Mouse (Mus musculus): ENCODE results near the gene Krt76. TPM values are rescaled to one million over a fixed set of nuclear protein-coding genes. Genes with fewer than 3 reads are reported as not detected.

Krt76 gene
- polyA plus RNA-seq (2012; rRNA removed), result not detected in 2 replicates

DNA sequence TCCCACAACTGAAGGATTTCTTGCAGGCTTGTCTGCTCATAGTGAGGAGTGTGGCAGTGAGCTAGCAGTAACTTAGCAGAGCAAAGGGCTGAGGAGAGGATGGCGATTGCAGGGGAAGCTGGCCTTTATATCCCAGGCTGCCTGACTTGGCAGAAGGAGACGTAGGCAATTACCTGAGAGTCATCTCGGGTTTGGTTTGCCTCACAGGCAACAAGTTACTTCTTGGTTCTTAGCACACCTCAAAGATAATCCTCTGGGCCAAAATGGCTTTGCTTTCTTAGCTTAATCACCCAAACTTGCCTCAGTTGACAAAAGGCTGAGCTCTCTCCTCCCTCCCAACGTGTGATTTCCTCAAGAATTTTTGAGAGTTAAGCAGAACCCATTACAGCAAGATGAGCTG lies at the start of gene Krt76:
TSS of gene Krt76 (minus strand) at position 101 of the 400 bp plus-strand sequence.
- no peak for DNase-seq (ENCODE audit: extremely low spot score in 1 of 2, low spot score in 1 of 2)

DNA sequence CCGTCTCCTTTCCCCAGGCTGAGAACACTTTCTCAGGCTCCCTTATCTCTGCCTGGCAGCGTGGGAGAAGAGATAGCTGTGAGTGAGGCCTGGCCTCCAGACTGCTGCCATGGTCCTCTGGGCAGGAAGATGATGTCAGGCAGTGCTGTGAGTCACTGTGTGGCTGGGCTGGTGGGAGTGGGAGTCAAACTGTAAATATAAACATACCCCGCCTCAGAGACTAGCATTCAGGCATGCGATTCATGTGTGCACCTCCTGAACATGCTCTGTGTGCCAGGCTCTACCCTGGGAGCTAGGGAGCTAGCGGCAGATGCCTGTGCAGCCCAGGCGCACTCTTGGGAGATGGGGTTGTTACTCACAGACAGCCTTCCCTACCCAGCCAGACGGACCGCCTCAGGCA lies 49.2 kb upstream of the Krt76 start:
- peak in 1 of 2 experiments; percentile 13 for DNase-seq (ENCODE audit: extremely low spot score in 1 of 2, low spot score in 1 of 2)

DNA sequence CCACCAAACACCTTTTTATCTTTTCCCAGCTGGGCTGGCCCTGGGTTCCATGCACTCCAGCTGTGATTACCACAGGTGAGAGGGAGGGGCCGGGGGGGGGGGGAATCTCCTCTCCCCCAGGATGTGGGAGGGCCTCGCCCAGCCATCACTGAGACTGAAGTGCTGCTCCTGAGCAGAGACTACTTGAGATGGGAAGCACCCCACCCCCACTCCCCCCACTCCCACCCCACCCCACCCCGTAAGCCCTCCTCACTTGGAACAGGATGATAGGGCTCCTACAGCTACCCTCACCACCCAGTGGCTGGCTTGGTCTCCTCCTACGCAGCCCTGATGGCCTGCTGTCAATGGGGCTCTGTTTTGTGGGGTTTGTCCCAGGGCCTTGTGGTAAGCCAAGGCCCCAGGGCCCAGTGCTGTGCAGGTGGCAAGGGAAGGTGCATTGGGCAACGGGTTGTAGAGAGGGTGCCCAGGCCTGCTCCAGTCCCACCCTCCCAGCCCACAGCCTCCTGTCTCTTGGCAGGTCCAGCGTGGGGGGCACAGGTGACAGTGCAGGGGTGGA lies 47.6 kb upstream of the Krt76 start, which contains the start of gene Krt79:
TSS of gene Krt79 (minus strand) at position 51 of the 556 bp plus-strand sequence.
- DNase-seq (ENCODE audit: extremely low spot score in 1 of 2, low spot score in 1 of 2), result no peak

DNA sequence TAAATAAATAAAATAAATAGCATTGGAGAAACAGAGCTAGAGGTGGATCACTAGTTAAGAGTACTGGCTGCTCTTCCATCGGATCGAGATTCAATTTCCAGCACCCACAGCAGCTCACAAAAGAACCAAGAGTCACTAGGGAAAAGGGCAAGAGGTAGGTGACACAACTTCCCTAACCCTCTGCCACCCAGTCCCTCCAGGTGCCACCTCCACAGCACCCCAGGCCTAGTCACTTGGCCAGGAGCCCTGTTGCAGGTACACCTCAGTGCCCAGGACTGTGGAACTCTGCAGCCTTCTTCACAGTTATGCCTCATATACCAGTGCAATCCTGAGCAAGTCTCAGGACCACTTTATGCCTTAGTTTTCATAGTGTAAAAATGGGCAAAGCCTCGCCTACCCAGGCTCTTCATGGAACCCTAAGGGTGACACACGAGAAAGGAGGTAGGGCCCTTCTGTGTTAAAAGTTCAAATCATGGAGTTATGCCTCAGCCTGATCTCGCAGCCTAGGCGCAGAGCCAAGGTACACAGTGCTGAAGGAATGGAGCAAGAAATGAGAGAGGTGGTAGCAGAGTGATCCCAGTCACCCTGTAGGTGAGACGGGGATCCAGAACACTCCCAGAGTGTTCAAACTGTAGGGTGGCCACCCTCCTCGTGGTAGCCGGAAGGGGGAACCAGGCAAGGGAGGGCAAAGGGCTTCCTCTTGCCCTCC lies 46.0 kb upstream of the Krt76 start:
- no peak for DNase-seq (ENCODE audit: extremely low spot score in 1 of 2, low spot score in 1 of 2)

DNA sequence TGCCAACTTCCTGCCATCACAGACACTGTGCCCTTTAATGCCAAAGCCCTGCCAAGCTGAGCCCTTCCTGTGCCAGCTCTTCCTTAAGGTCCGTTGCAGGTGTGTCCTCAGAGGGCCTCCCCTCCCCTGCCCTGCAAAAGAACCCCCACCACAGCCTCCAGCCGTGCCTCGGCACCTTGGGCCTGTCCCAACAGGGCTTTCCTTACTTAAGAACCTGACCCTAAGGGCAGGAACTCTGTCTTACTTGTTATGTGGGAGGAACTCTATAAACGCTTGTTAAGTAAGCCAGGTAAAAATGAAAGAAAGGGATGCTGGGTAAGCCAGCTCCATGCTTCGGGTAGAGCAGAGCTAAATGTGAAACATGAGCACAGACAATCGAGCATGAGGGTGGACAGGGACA lies 40.3 kb upstream of the Krt76 start:
- DNase-seq (ENCODE audit: extremely low spot score in 1 of 2, low spot score in 1 of 2), result no peak

DNA sequence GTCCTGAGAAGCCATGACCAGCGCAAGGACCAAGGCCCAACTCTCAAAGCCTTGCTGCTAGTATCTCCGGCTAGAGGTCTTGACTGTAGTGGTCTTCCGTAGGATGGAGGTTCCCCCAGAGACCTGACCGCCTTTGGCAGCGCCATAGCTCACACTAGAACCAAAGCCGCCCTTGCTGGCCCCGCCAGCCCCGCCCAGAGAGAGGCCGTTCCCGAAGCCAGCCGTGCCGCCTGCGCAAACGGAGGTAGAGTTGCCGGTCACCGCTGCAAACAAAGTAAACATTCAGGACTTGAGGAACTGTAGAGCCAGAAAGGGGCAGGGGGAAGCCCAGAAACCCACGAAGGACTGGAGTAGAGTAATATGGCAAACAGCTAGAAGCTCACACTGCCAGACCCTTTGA lies 36.9 kb upstream of the Krt76 start:
- no peak for DNase-seq (ENCODE audit: extremely low spot score in 1 of 2, low spot score in 1 of 2)

DNA sequence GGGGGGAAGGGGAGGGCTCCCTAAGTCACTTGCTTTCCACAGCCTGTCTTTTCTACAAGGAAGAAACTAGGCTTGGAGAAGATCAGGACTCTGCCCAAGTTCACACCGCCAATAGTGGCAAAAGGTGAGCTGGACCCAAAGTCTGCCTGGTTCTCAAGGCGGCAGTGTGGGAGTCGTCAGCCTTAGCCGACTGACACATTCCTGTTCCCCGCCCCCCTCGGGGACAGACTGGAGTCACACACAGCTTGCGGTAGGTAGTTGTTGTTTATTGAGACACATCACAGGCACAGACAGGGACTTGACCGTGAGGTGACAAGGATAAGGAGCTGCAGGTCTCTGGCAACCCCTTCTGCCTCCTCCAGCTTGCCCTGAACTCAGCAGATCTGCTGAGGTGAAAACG lies 36.4 kb upstream of the Krt76 start:
- DNase-seq (ENCODE audit: extremely low spot score in 1 of 2, low spot score in 1 of 2), result no peak

DNA sequence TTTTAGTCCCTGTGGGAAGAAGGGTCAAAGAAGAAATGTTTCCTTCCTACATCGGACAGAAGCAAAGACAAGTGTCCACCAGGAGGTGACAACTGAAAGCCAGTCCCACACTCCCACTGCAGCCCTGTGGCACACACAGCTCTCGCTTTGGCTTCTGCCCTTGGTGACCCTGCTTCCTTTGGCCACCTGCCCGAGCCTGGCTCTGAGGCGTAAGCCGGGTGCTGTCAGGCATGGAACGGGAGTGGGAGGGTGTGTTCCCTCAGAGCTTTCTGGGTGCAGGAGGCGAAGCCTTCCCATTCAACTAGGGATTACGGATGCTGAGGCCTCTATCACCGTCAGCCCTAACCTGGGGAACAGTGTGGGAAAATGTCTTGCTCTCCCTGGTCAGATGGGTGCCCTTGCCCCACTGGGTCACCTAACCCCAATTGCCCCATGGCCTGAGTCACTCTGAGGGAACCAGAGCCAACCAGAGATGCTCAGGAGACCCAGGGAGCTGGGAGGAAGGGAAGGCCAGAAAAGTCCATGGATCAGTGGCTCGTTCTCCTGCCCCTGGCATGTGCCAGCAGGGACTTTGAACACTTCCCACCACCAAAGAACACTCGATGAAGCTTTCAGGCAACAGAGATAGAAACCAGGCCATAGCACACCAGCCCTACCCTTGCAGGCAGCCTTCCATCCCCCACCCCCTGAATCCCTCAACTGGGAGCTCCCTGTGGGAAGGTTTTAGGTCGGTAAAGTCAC lies 34.8 kb upstream of the Krt76 start:
- no peak for DNase-seq (ENCODE audit: extremely low spot score in 1 of 2, low spot score in 1 of 2)

DNA sequence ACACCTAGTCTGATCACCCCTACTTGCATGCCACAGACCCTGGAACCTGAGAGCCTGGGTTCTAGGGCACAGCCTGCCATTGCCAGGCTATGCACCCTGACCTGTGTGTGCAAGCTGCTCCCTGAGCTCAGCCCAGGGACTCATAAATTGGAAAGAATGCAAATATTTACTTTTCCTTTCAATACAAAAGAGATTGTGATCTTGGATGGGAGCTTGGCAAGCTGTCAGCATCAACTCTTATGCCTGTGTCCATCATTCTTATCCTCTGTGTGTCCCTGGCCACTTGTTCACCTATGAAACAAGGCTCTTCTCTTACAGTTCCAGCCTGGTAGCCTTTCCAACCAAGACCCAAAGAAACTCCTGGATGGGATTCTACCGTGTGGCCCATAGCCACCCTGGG lies 32.3 kb upstream of the Krt76 start:
- DNase-seq (ENCODE audit: extremely low spot score in 1 of 2, low spot score in 1 of 2), result no peak

DNA sequence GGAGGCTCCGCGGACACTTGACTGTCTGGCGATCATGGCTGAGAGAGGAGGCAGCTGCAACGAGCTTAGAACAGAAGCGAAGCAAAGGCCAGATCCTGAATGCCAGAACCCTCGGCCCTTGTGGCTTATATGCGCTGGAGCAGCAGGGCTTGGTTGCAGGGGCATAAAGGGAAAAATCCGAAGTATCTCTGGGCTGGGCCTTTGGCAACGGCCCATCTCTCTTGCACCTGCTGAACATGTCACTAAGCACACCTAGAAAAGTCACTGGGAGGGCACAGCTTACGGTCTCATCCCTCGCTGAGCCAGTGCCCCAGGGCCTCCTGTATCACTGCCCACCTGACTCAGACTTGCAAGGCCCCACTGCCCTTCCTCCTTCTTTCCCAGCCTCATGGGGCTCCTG lies 31.9 kb upstream of the Krt76 start, which contains the start of gene Krt4:
TSS of gene Krt4 (minus strand) at position 101 of the 400 bp plus-strand sequence.
- DNase-seq (ENCODE audit: extremely low spot score in 1 of 2, low spot score in 1 of 2), result no peak

DNA sequence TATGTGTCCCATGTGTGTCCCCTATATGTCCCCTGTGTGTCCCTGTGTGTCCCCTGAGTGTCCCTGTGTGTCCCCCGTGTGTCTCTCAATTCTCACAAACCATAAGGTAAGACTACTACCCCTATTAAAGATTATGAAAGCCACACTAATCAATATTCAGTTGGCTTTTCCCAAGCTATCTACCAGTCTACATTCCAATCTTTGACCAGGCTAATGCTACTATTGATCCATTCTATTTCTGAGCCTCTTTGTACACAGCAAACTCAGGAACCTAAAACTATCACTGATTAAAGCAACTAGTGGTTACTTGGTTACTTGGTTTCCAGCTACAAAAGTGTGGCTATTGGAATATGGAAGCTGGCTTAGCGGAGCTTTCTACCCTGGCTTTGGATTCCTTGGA lies 29.6 kb upstream of the Krt76 start:
- no peak for DNase-seq (ENCODE audit: extremely low spot score in 1 of 2, low spot score in 1 of 2)

DNA sequence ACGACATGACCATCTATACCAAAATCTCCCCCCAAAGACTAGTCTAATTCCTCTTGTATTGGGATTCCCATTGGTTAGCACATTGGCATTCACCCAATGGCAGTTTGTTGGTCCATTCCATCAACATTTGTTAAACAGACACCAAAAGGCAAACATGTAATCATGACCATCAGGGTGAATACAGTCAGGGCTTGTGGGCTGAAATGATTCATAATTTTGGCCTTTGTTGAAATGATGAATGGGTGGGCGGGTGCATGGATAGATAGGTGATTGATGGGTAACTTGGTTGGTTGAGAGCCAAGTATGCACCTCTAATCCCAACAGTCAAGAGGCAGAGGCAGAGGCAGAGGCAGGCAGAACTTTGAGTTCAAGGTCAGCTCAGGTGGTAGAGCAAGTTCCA lies 23.4 kb upstream of the Krt76 start:
- no peak for DNase-seq (ENCODE audit: extremely low spot score in 1 of 2, low spot score in 1 of 2)

DNA sequence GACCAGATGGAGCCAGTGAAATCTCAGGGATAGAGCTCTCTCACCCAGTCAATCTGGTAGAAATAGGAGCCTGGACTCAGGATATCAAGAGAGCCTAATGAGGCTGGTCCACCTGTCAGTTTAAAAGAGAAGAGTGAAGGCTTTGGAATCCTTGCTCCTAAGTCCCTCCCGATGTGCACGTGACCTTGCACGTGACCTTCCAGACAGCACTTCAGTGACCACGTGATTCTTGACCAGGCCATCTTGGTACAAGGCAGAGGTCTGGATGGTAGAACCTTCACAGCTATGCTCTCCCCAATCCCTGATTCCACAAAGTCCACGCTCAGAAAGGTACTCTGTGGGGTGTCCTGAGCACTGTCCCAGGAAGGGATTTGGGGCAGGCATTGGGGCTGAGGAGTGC lies 12.1 kb upstream of the Krt76 start:
- no peak for DNase-seq (ENCODE audit: extremely low spot score in 1 of 2, low spot score in 1 of 2)

DNA sequence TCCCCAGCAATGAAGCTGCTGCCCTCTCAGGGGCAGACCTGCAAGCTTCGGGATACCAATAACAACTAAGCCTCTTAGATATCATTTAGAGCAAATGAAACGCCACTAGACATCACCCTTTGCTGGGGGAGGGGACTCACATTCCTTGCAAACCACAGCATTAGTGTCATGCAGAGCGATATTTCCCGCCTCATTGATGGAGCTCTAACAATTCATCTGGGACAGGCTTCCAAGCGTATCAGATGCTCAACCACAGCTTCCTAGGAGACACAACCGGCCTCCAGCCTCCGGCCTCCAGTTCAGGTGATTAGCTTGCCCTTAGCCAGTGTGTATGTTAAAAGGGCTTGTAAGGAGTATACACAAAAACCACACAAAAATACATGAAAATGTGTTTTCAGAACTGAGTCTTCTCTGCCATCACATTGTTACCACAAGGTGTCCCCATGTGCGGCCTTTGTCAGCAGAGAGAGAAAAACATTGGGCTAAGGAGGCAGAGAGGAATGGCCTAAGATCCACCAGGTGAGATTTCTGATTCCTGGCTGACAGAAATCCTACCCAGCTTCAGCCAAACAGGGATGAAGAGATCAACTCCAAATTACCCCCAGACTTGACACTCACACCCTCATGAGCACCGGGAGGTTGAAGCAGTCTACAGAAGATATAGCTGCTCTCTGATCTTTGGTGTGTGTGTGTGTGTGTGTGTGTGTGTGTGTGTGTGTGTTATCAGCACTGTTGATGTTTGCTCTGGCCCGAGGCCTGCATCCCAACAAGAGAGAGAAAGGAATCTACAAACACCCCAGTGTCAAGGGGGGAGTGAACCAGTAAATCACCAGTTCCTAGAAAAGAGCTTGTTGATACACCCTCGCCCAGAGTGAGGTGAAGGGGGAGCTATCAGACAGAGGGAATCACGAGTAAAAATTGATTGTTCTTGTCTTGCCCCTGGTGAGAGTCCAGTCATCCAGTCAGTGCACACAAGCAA lies 9.7 kb upstream of the Krt76 start:
- DNase-seq (ENCODE audit: extremely low spot score in 1 of 2, low spot score in 1 of 2), result no peak

DNA sequence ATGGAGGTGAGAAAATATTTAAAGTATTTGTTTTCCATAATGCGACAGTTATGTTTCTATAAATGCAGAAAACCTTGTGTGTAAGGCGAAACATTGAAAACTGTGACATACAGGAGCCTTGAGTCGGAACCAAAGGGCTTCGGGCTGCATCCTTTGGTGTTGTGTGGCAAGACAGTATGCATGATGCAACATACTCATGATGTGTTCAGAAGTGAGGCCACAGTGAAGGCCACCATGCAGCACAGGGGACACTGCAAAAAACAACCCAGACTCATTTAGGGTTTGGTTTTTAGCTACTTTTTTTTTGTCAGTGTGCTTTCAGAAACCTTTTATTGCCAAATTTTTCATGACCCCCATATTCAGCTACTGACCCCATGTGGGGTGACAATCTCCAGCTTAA lies 2.5 kb upstream of the Krt76 start:
- DNase-seq (ENCODE audit: extremely low spot score in 1 of 2, low spot score in 1 of 2), result no peak

DNA sequence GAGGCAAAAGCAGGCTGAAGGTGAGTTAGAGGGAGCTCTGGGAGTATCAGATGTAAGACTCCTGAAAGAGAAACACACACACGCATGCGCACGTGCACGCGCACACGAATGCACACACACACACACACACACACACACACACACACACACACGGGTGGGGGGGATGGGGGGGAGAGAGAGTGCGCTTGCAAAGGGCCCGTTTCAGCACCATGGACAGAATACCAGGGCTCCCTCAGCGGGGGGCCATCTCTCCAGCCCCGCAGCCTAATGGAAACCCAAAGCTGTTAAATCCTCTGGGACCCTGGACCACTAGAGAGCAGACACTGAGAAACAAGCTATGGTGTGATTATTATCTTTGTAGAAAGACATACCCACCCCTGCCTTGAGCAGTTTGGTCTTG lies 12.9 kb downstream of the Krt76 start:
- DNase-seq (ENCODE audit: extremely low spot score in 1 of 2, low spot score in 1 of 2), result no peak

DNA sequence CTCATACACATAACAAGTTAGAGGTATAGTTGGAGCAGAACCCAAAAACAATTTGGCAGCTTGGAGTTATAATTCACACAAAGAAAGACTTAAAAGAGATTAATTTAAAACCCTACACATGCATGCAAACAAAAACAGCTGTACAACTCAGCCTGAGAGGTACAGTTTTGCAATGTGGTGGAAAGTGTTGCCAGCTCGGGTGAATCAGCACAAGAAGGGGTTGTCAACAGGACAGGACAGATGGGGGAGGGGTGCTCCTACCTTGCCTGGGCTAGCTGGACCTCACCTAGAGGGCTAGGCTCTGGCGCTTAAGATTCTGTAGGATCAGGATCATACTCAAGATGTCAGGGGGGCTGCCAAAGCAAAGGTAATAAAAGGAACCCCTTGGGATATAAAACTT lies 14.7 kb downstream of the Krt76 start:
- DNase-seq (ENCODE audit: extremely low spot score in 1 of 2, low spot score in 1 of 2), result no peak

DNA sequence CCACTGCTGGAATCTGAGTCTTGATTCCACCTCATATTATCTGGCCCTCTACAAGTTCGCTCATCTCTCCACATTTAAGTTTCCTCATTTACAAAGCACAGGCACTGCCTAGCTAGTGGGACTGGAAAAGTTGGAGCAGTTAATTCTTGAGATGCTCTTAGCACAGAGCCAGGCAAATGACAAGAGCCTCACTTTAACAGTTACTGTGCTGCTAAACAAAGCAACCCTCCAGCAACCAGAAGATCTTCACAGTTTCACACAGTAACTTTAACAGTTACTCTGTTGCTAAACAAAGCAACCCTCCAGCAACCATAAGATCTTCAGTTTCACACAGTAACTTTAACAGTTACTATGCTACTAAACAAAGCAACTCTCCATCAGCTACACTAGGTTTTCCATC lies 18.3 kb downstream of the Krt76 start:
- no peak for DNase-seq (ENCODE audit: extremely low spot score in 1 of 2, low spot score in 1 of 2)

DNA sequence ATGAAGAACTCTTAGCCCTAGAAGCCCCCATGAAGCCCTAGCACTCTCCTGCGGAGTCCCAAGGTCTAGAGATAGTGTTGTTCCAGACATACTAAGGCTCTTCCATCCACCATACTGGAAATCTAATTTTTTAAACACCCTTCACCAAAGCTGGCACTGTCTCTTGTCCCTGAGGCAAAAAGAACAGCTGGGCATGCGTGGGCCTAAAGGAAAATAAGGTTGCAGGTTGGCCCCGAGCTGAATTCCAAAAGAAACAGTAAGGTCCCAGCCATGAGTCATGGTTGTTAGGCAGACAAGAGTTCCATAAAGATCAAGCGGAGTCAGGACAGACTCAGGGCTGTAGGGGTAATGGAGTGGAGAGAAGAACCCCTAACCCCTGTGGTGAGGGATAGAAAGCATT lies 19.5 kb downstream of the Krt76 start:
- DNase-seq (ENCODE audit: extremely low spot score in 1 of 2, low spot score in 1 of 2), result peak in 1 of 2 experiments; percentile 55

DNA sequence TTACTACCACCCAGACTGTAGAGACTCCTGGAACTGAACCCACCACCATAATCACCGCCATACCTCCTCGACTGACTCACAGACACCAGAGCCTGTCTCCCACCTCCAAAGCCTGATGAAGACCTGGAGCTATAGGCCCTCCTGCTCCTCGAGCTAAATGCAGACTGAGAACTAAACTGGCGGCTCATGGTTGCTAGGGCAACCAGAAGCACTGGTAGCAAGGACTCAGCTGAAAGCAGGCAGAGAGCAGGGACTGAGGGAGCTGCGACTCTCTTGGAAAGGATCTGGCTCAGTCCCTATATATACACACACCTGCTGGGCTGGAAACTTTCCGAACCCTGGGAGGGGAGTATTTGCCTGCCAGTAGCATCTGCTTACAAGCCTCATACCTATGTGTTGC lies 23.3 kb downstream of the Krt76 start, which contains the start of gene Krt77:
TSS of gene Krt77 (minus strand) at position 275 of the 400 bp plus-strand sequence.
- DNase-seq (ENCODE audit: extremely low spot score in 1 of 2, low spot score in 1 of 2), result peak; percentile 63 to 75
